Comparison of ENCODE assay signal across 8 mouse cellular contexts in genomic region chr19:45005957-45006712, GRCm38 (mm10). TPM values are rescaled to one million over a fixed set of nuclear protein-coding genes. Genes with fewer than 3 reads are reported as not detected.
DNase-seq lines count a peak whose midpoint lies in the region; ATAC-seq and TF ChIP-seq lines count a peak whose summit lies in the region.

Gene Mrpl43, minus strand, starts transcription at chr19:45006442.

- peaks cover 21% of the 10 kb centered on the region for H3K4me1 ChIP-seq in hindbrain, embryonic 14.5 days (replicated peaks; ENCODE audit: control insufficient read depth, insufficient read depth, low read length)

- in situ Hi-C loops in Patski (cut with MboI; ENCODE audit: low pct_unique_long_range_greater_than_20kb), result no loop called here

- H3K27me3 ChIP-seq in Patski, result no peaks in the 10 kb centered on the region
- H3K27me3 ChIP-seq in hindbrain, embryonic 14.5 days (ENCODE audit: control insufficient read depth, insufficient read depth, low read length), result no peaks in the 10 kb centered on the region

- peak within 1 kb of the TSS; percentile 80 for H3K4me3 ChIP-seq in hindbrain, embryonic 14.5 days (replicated peaks; ENCODE audit: low read length)

- peak; percentile 40 for ATAC-seq in Patski
- ATAC-seq in hindbrain, embryonic 14.5 days (ENCODE audit: low FRiP score), result peak; percentile 92

- H3K27ac ChIP-seq in hindbrain, embryonic 14.5 days, result peak within 1 kb of the TSS; percentile 58

- CTCF ChIA-PET in Patski (lab: Charles Lee), result interaction anchor here (1.0 to 14.5 kb wide), 3 partner anchors 8 to 23 kb away, joined by 3 to 188 read pairs (median 5); partner anchors contain the start of gene Lzts2

- H3K36me3 ChIP-seq in hindbrain, embryonic 14.5 days (replicated peaks; ENCODE audit: control insufficient read depth, insufficient read depth), result peaks cover 55% of the 10 kb centered on the region

- H3K9ac ChIP-seq in hindbrain, embryonic 14.5 days, result peak within 1 kb of the TSS; percentile 71

- no peak for TF ChIP-seq CTCF in Patski (IDR thresholded peaks at IDR 0.05)

- under 1% methylated on average over 81 of the region's 82 CpGs for WGBS in hindbrain, embryonic 14.5 days

- no peaks in the 10 kb centered on the region for H3K9me3 ChIP-seq in hindbrain, embryonic 14.5 days (ENCODE audit: control insufficient read depth, low read length)

- no peak for DNase-seq in Patski (ENCODE audit: low read depth, low spot score)
- peak; percentile 98 to 99 for DNase-seq in cerebellum, postnatal 14 days
- DNase-seq in frontal cortex, postnatal 25 days (ENCODE audit: low spot score in 2 of 2), result peak; percentile 94 to 96
- peak; percentile 93 for DNase-seq in hindbrain, embryonic 14.5 days (ENCODE audit: low spot score)
- peak; percentile 92 for DNase-seq in left cerebral cortex, adult 11 months (ENCODE audit: low spot score)
- DNase-seq in lung, postnatal 4 days, result peak; percentile 97 to 98
- peak; percentile 92 for DNase-seq in retina, postnatal 7 days (ENCODE audit: low read depth, low spot score)
- DNase-seq in urinary bladder, adult 2 months (ENCODE audit: low spot score), result peak; percentile 95

- POLR2A ChIA-PET in Patski (lab: Charles Lee), result interaction anchor here (0.6 to 3.2 kb wide), 7 partner anchors 10 to 441 kb away, joined by 3 to 14 read pairs (median 3); no protein-coding TSS in a partner anchor

- H3K4me2 ChIP-seq in hindbrain, embryonic 14.5 days (replicated peaks), result peak within 1 kb of the TSS; percentile 96

RNA-seq across cellular contexts. Expression of gene Mrpl43, which starts in this region (rescaled TPM):
- polyA plus RNA-seq in Patski (2021), result 68.3 TPM
- 75.8 and 85.4 TPM in 2 replicates for polyA plus RNA-seq in hindbrain, embryonic 14.5 days (2014; fragmentation: Nextera tagmentation; extraction: Ambion mirVana)
- 54.6 and 64.0 TPM in 2 replicates for polyA plus RNA-seq in urinary bladder, adult 2 months (2012; rRNA removed)
